Mouse (Mus musculus): ENCODE measurements at regions not wholly inside any gene's neighbourhood (a gene's known extent, or its start where the extent isn't known, plus 50 kb on each side); places are given as distances from the start of the nearest gene placed in this dataset.

- WGBS = 91% methylated on average over 4 of the region's 4 CpGs
- ATAC-seq (ENCODE audit: low FRiP score) (no peak), DNase-seq (ENCODE audit: low spot score) (no peak)
- Histone ChIP-seq H3K9ac (ENCODE audit: low read depth, low read length) (no peak overlapping the region), H3K36me3 (ENCODE audit: control insufficient read depth, insufficient read depth, low read length) (no peaks in the 10 kb centered on the region), H3K4me2 (replicated peaks; ENCODE audit: low read depth, low read length) (no peak overlapping the region), H3K9me3 (ENCODE audit: control insufficient read depth, low read length) (no peaks in the 10 kb centered on the region), H3K4me1 (replicated peaks; ENCODE audit: control insufficient read depth, insufficient read depth, low read length) (no peaks in the 10 kb centered on the region), H3K4me3 (ENCODE audit: low read depth, low read length) (no peak overlapping the region), H3K27ac (ENCODE audit: low read depth, low read length) (no peak overlapping the region), H3K27me3 (ENCODE audit: control insufficient read depth, insufficient read depth, low read length) (no peaks in the 10 kb centered on the region)
These were observed 432.2 kb downstream of the Ttll7 start for GRCm38 (mm10) chr3:147284357-147284756.

- Histone ChIP-seq H3K9me3 (ENCODE audit: control insufficient read depth, low read length) (no peaks in the 10 kb centered on the region), H3K36me3 (ENCODE audit: control insufficient read depth, insufficient read depth, low read length) (no peaks in the 10 kb centered on the region), H3K27ac (ENCODE audit: low read depth, low read length) (no peak overlapping the region), H3K4me2 (replicated peaks; ENCODE audit: low read depth, low read length) (no peak overlapping the region), H3K27me3 (ENCODE audit: control insufficient read depth, insufficient read depth, low read length) (no peaks in the 10 kb centered on the region), H3K9ac (ENCODE audit: low read depth, low read length) (no peak overlapping the region), H3K4me1 (replicated peaks; ENCODE audit: control insufficient read depth, insufficient read depth, low read length) (no peaks in the 10 kb centered on the region), H3K4me3 (ENCODE audit: low read depth, low read length) (no peak overlapping the region)
- no peak for DNase-seq (ENCODE audit: low spot score)
- ATAC-seq (ENCODE audit: low FRiP score) = no peak
- 58% methylated on average over 5 of the region's 5 CpGs for WGBS
These were observed 433.3 kb downstream of the Ttll7 start for GRCm38 (mm10) chr3:147285496-147285895.

GRCm38 (mm10) chr3:147287503-147287902 is 435.3 kb downstream of the Ttll7 start:
- no peak for ATAC-seq (ENCODE audit: low FRiP score)
- H3K27me3 ChIP-seq (ENCODE audit: control insufficient read depth, insufficient read depth, low read length) = no peaks in the 10 kb centered on the region
- no peak for DNase-seq (ENCODE audit: low spot score)

GRCm38 (mm10) chr3:147291696-147292327 is 439.6 kb downstream of the Ttll7 start:
- no peak for DNase-seq (ENCODE audit: low spot score)
- no peak overlapping the region for H3K27ac ChIP-seq (ENCODE audit: low read depth, low read length)

More at GRCm38 (mm10) chr3:147287503-147287902, 435.3 kb downstream of the Ttll7 start:
- Histone ChIP-seq H3K4me3 (ENCODE audit: low read depth, low read length) (no peak overlapping the region), H3K9ac (ENCODE audit: low read depth, low read length) (no peak overlapping the region), H3K4me2 (replicated peaks; ENCODE audit: low read depth, low read length) (no peak overlapping the region), H3K4me1 (replicated peaks; ENCODE audit: control insufficient read depth, insufficient read depth, low read length) (no peaks in the 10 kb centered on the region), H3K9me3 (ENCODE audit: control insufficient read depth, low read length) (no peaks in the 10 kb centered on the region), H3K27ac (ENCODE audit: low read depth, low read length) (no peak overlapping the region), H3K36me3 (ENCODE audit: control insufficient read depth, insufficient read depth, low read length) (no peaks in the 10 kb centered on the region)
- 55% methylated on average over 8 of the region's 8 CpGs for WGBS

GRCm38 (mm10) chr3:147298065-147298464 is 445.9 kb downstream of the Ttll7 start:
- H3K27ac ChIP-seq (ENCODE audit: low read depth, low read length) = no peak overlapping the region
- no peaks in the 10 kb centered on the region for H3K36me3 ChIP-seq (ENCODE audit: control insufficient read depth, insufficient read depth, low read length)
- no peak overlapping the region for H3K4me2 ChIP-seq (replicated peaks; ENCODE audit: low read depth, low read length)
- ATAC-seq (ENCODE audit: low FRiP score) (no peak), DNase-seq (ENCODE audit: low spot score) (no peak)
- H3K9me3 ChIP-seq (ENCODE audit: control insufficient read depth, low read length) = no peaks in the 10 kb centered on the region
- H3K9ac ChIP-seq (ENCODE audit: low read depth, low read length) = no peak overlapping the region
- WGBS = 12% methylated on average over 9 of the region's 9 CpGs
- no peaks in the 10 kb centered on the region for H3K4me1 ChIP-seq (replicated peaks; ENCODE audit: control insufficient read depth, insufficient read depth, low read length)
- H3K4me3 ChIP-seq (ENCODE audit: low read depth, low read length) = no peak overlapping the region
- H3K27me3 ChIP-seq (ENCODE audit: control insufficient read depth, insufficient read depth, low read length) = no peaks in the 10 kb centered on the region

More at GRCm38 (mm10) chr3:147291696-147292327, 439.6 kb downstream of the Ttll7 start:
- H3K4me3 ChIP-seq (ENCODE audit: low read depth, low read length) = no peak overlapping the region
- H3K4me1 ChIP-seq (replicated peaks; ENCODE audit: control insufficient read depth, insufficient read depth, low read length) = no peaks in the 10 kb centered on the region
- no peaks in the 10 kb centered on the region for H3K27me3 ChIP-seq (ENCODE audit: control insufficient read depth, insufficient read depth, low read length)
- H3K9me3 ChIP-seq (ENCODE audit: control insufficient read depth, low read length) = no peaks in the 10 kb centered on the region
- no peak for ATAC-seq (ENCODE audit: low FRiP score)
- no peaks in the 10 kb centered on the region for H3K36me3 ChIP-seq (ENCODE audit: control insufficient read depth, insufficient read depth, low read length)
- H3K9ac ChIP-seq (ENCODE audit: low read depth, low read length) = no peak overlapping the region
- WGBS = 89% methylated on average over 10 of the region's 10 CpGs
- H3K4me2 ChIP-seq (replicated peaks; ENCODE audit: low read depth, low read length) = no peak overlapping the region

- Histone ChIP-seq H3K27ac (ENCODE audit: low read depth, low read length) (no peak overlapping the region), H3K4me2 (replicated peaks; ENCODE audit: low read depth, low read length) (no peak overlapping the region), H3K9me3 (ENCODE audit: control insufficient read depth, low read length) (no peaks in the 10 kb centered on the region), H3K9ac (ENCODE audit: low read depth, low read length) (no peak overlapping the region), H3K36me3 (ENCODE audit: control insufficient read depth, insufficient read depth, low read length) (no peaks in the 10 kb centered on the region), H3K4me3 (ENCODE audit: low read depth, low read length) (no peak overlapping the region), H3K4me1 (replicated peaks; ENCODE audit: control insufficient read depth, insufficient read depth, low read length) (no peaks in the 10 kb centered on the region), H3K27me3 (ENCODE audit: control insufficient read depth, insufficient read depth, low read length) (no peaks in the 10 kb centered on the region)
- DNase-seq (ENCODE audit: low spot score) (no peak), ATAC-seq (ENCODE audit: low FRiP score) (no peak)
- WGBS = 98% methylated on average over 2 of the region's 2 CpGs
These were observed 473.4 kb downstream of the Ttll7 start for GRCm38 (mm10) chr3:147325522-147325921.

- no peaks in the 10 kb centered on the region for H3K9me3 ChIP-seq (ENCODE audit: control insufficient read depth, low read length)
- DNase-seq (ENCODE audit: low spot score) = no peak
- H3K4me3 ChIP-seq (ENCODE audit: low read depth, low read length) = no peak overlapping the region
- no peak overlapping the region for H3K4me2 ChIP-seq (replicated peaks; ENCODE audit: low read depth, low read length)
- no peaks in the 10 kb centered on the region for H3K4me1 ChIP-seq (replicated peaks; ENCODE audit: control insufficient read depth, insufficient read depth, low read length)
- ATAC-seq (ENCODE audit: low FRiP score) = no peak
- H3K27ac ChIP-seq (ENCODE audit: low read depth, low read length) = no peak overlapping the region
- WGBS = 95% methylated on average over 6 of the region's 6 CpGs
- H3K9ac ChIP-seq (ENCODE audit: low read depth, low read length) = no peak overlapping the region
- no peaks in the 10 kb centered on the region for H3K27me3 ChIP-seq (ENCODE audit: control insufficient read depth, insufficient read depth, low read length)
- H3K36me3 ChIP-seq (ENCODE audit: control insufficient read depth, insufficient read depth, low read length) = no peaks in the 10 kb centered on the region
These were observed 482.1 kb downstream of the Ttll7 start for GRCm38 (mm10) chr3:147334301-147334700.

GRCm38 (mm10) chr3:147335286-147335685 is 483.1 kb downstream of the Ttll7 start:
- 67% methylated on average over 7 of the region's 7 CpGs for WGBS
- no peak for DNase-seq (ENCODE audit: low spot score)
- H3K36me3 ChIP-seq (ENCODE audit: control insufficient read depth, insufficient read depth, low read length) = no peaks in the 10 kb centered on the region
- no peak overlapping the region for H3K9ac ChIP-seq (ENCODE audit: low read depth, low read length)
- no peak overlapping the region for H3K4me2 ChIP-seq (replicated peaks; ENCODE audit: low read depth, low read length)
- H3K4me1 ChIP-seq (replicated peaks; ENCODE audit: control insufficient read depth, insufficient read depth, low read length) = no peaks in the 10 kb centered on the region
- H3K4me3 ChIP-seq (ENCODE audit: low read depth, low read length) = no peak overlapping the region
- H3K9me3 ChIP-seq (ENCODE audit: control insufficient read depth, low read length) = no peaks in the 10 kb centered on the region
- ATAC-seq (ENCODE audit: low FRiP score) = no peak
- H3K27me3 ChIP-seq (ENCODE audit: control insufficient read depth, insufficient read depth, low read length) = no peaks in the 10 kb centered on the region
- no peak overlapping the region for H3K27ac ChIP-seq (ENCODE audit: low read depth, low read length)

- Histone ChIP-seq H3K4me1 (replicated peaks; ENCODE audit: control insufficient read depth, insufficient read depth, low read length) (no peaks in the 10 kb centered on the region), H3K9ac (ENCODE audit: low read depth, low read length) (no peak overlapping the region), H3K27me3 (ENCODE audit: control insufficient read depth, insufficient read depth, low read length) (no peaks in the 10 kb centered on the region), H3K4me3 (ENCODE audit: low read depth, low read length) (no peak overlapping the region), H3K4me2 (replicated peaks; ENCODE audit: low read depth, low read length) (no peak overlapping the region), H3K36me3 (ENCODE audit: control insufficient read depth, insufficient read depth, low read length) (no peaks in the 10 kb centered on the region), H3K27ac (ENCODE audit: low read depth, low read length) (no peak overlapping the region), H3K9me3 (ENCODE audit: control insufficient read depth, low read length) (no peaks in the 10 kb centered on the region)
- 80% methylated on average over 2 of the region's 2 CpGs for WGBS
- DNase-seq (ENCODE audit: low spot score) (no peak), ATAC-seq (ENCODE audit: low FRiP score) (no peak)
These were observed 487.3 kb downstream of the Ttll7 start for GRCm38 (mm10) chr3:147339427-147339826.
